7 mouse cellular contexts compared by ENCODE assay signal in genomic region chr6:127151565-127152105, GRCm38 (mm10). TPM values are rescaled to one million over a fixed set of nuclear protein-coding genes. Genes with fewer than 3 reads are reported as not detected.
DNase-seq lines count a peak whose midpoint lies in the region; ATAC-seq lines count a peak whose summit lies in the region.

No protein-coding gene starts in this region.

- H3K4me2 ChIP-seq in forebrain, embryonic 16.5 days (ENCODE audit: low read length), result peak overlapping the region; percentile 85
- H3K4me2 ChIP-seq in liver, embryonic 16.5 days (ENCODE audit: low read depth, low read length), result peak overlapping the region; percentile 82
- H3K4me2 ChIP-seq in neural tube, embryonic 13.5 days, result peak overlapping the region; percentile 85

- no peaks in the 10 kb centered on the region for H3K36me3 ChIP-seq in forebrain, embryonic 16.5 days (ENCODE audit: control insufficient read depth, insufficient read depth)
- no peaks in the 10 kb centered on the region for H3K36me3 ChIP-seq in liver, embryonic 16.5 days (ENCODE audit: control insufficient read depth, insufficient read depth)
- H3K36me3 ChIP-seq in neural tube, embryonic 13.5 days, result no peaks in the 10 kb centered on the region

- peak overlapping the region; percentile 63 for H3K9ac ChIP-seq in forebrain, embryonic 16.5 days (replicated peaks; ENCODE audit: low read depth, low read length)
- H3K9ac ChIP-seq in liver, embryonic 16.5 days (ENCODE audit: low read depth, low read length), result peak overlapping the region; percentile 45
- peak overlapping the region; percentile 62 for H3K9ac ChIP-seq in neural tube, embryonic 13.5 days

- peak; percentile 1 for ATAC-seq in forebrain, embryonic 16.5 days
- ATAC-seq in inflammation-experienced regulatory T-cells, adult 6 months, result peak; percentile 12
- peak; percentile 57 for ATAC-seq in liver, embryonic 16.5 days (ENCODE audit: low read depth)
- ATAC-seq in neural tube, embryonic 13.5 days (ENCODE audit: low read depth), result peak; percentile 10; the same call in 1 of the 2 replicates

- H3K27ac ChIP-seq in forebrain, embryonic 16.5 days (ENCODE audit: low read length), result peak overlapping the region; percentile 60
- peak overlapping the region; percentile 74 for H3K27ac ChIP-seq in liver, embryonic 16.5 days (ENCODE audit: low read length)
- peak overlapping the region; percentile 68 for H3K27ac ChIP-seq in neural tube, embryonic 13.5 days (replicated peaks)

- peak overlapping the region; percentile 53 for H3K4me3 ChIP-seq in forebrain, embryonic 16.5 days (replicated peaks; ENCODE audit: low read length)
- H3K4me3 ChIP-seq in liver, embryonic 16.5 days (ENCODE audit: low read depth, low read length), result peak overlapping the region; percentile 62
- peak overlapping the region; percentile 52 for H3K4me3 ChIP-seq in neural tube, embryonic 13.5 days

- peaks cover 64% of the 10 kb centered on the region for H3K4me1 ChIP-seq in forebrain, embryonic 16.5 days (replicated peaks; ENCODE audit: control insufficient read depth, insufficient read depth, low read length)
- peaks cover 49% of the 10 kb centered on the region for H3K4me1 ChIP-seq in liver, embryonic 16.5 days (ENCODE audit: control insufficient read depth, low read depth, low read length)
- peaks cover 79% of the 10 kb centered on the region for H3K4me1 ChIP-seq in neural tube, embryonic 13.5 days (replicated peaks)

- DNase-seq in ES-CJ7 (ENCODE audit: low read depth, low spot score), result peak; percentile 48
- DNase-seq in adrenal gland, adult 2 months, result peak; percentile 80
- DNase-seq in thymus, postnatal 10 days (ENCODE audit: low spot score in 2 of 2), result peak; percentile 19 to 33

- peaks cover 22% of the 10 kb centered on the region for H3K27me3 ChIP-seq in forebrain, embryonic 16.5 days (replicated peaks; ENCODE audit: control insufficient read depth, insufficient read depth, low read length)
- H3K27me3 ChIP-seq in liver, embryonic 16.5 days (ENCODE audit: control insufficient read depth, insufficient read depth, low read depth, low read length), result peaks cover 84% of the 10 kb centered on the region
- H3K27me3 ChIP-seq in neural tube, embryonic 13.5 days, result peaks cover 70% of the 10 kb centered on the region

- WGBS in forebrain, embryonic 16.5 days, result under 1% methylated on average over 29 of the region's 29 CpGs
- under 1% methylated on average over 29 of the region's 29 CpGs for WGBS in liver, embryonic 16.5 days (ENCODE audit: insufficient replicate concordance)
- WGBS in neural tube, embryonic 13.5 days, result under 1% methylated on average over 29 of the region's 29 CpGs

- H3K9me3 ChIP-seq in forebrain, embryonic 16.5 days (ENCODE audit: control insufficient read depth, low read length), result no peaks in the 10 kb centered on the region
- no peaks in the 10 kb centered on the region for H3K9me3 ChIP-seq in liver, embryonic 16.5 days (replicated peaks; ENCODE audit: control insufficient read depth, low read length)
- no peaks in the 10 kb centered on the region for H3K9me3 ChIP-seq in neural tube, embryonic 13.5 days

RNA-seq across cellular contexts. Expression of gene Ccnd2, which starts 0.4 kb away (rescaled TPM):
- 100 to 1,000 TPM; 481 to 519 TPM for total RNA-seq in adrenal gland, adult 2 months (2021)
- 76.2 and 127 TPM in 2 replicates for polyA plus RNA-seq in adrenal gland, adult 2 months (2012; rRNA removed)
- polyA plus RNA-seq in forebrain, embryonic 16.5 days (2015; fragmentation: Nextera tagmentation; extraction: Ambion mirVana), result 1,169 and 1,368 TPM in 2 replicates
- polyA plus RNA-seq in inflammation-experienced regulatory T-cells, adult 6 months (2017; shearing (Covaris generic)), result 100 to 1,000 TPM; 622 to 765 (median 747) TPM
- 41.2 and 46.1 TPM in 2 replicates for polyA plus RNA-seq in liver, embryonic 16.5 days (2015; fragmentation: Nextera tagmentation; extraction: Ambion mirVana)
- polyA plus RNA-seq in neural tube, embryonic 13.5 days (2015; fragmentation: Nextera tagmentation; extraction: Ambion mirVana), result 158 and 242 TPM in 2 replicates

RNA-seq across cellular contexts. Expression of gene Tigar, which starts 42.3 kb away (rescaled TPM):
- 10 to 100 TPM; 13.2 to 21.9 TPM for total RNA-seq in adrenal gland, adult 2 months (2021)
- 2.2 and 3.0 TPM in 2 replicates for polyA plus RNA-seq in adrenal gland, adult 2 months (2012; rRNA removed)
- polyA plus RNA-seq in forebrain, embryonic 16.5 days (2015; fragmentation: Nextera tagmentation; extraction: Ambion mirVana), result 8.2 and 9.2 TPM in 2 replicates
- 10 to 100 TPM in 1 of 3 experiments, 1 to 10 TPM in 2; 7.5 to 10.6 (median 8.8) TPM for polyA plus RNA-seq in inflammation-experienced regulatory T-cells, adult 6 months (2017; shearing (Covaris generic))
- 0.24 and 0.41 TPM in 2 replicates for polyA plus RNA-seq in liver, embryonic 16.5 days (2015; fragmentation: Nextera tagmentation; extraction: Ambion mirVana)
- polyA plus RNA-seq in neural tube, embryonic 13.5 days (2015; fragmentation: Nextera tagmentation; extraction: Ambion mirVana), result 6.2 and 7.1 TPM in 2 replicates

Comparison
In these comparisons a context has a peak if more than half of its experiments do, and no peak if none do; other contexts are left out.
1. Peak in every context shown above with its lines: DNase-seq, ATAC-seq, H3K4me3 ChIP-seq and H3K27ac ChIP-seq.
2. DNase-seq: peak in every context shown above with its lines; median percentile 80 in adrenal gland, adult 2 months; 48 in ES-CJ7; 26 in thymus, postnatal 10 days.
3. ATAC-seq: peak in every context shown above with its lines; median percentile 57 in liver, embryonic 16.5 days; 12 in inflammation-experienced regulatory T-cells, adult 6 months; 10 in neural tube, embryonic 13.5 days; 1 in forebrain, embryonic 16.5 days.